Mouse (Mus musculus): ENCODE results near the gene Ramp2. TPM values are rescaled to one million over a fixed set of nuclear protein-coding genes. Genes with fewer than 3 reads are reported as not detected.

Ramp2 gene
- polyA plus RNA-seq, 1 experiment from 2014 or later = 67.4 TPM

DNA sequence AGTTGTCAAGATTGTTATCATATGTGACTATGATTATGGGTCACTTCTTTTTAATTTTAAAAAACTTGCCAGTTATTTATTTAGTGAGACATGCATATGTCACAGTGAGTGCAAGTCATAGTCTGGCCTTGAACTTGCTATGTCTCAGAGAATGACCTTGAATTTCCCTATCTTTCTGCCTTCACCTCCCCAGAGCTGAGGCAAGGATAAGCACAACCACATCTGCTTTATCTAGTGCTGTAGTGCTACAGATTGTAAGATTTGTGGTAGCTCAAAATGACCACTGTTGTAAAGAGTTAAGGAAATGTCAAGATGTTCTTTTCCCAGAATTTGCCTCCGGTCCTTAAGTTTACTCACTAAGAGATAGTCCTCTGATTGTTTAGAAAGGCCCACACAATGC, 12.6 kb upstream of the Ramp2 start:
- 100% methylated on average over 1 of the region's 1 CpGs for WGBS
- Histone ChIP-seq H3K9ac (replicated peaks; ENCODE audit: low read depth, low read length) (no peak overlapping the region), H3K4me1 (replicated peaks; ENCODE audit: control insufficient read depth, insufficient read depth, low read length) (peaks cover 18% of the 10 kb centered on the region), H3K36me3 (ENCODE audit: control insufficient read depth, insufficient read depth) (no peaks in the 10 kb centered on the region), H3K4me2 (ENCODE audit: low read length) (no peak overlapping the region), H3K27ac (ENCODE audit: low read length) (no peak overlapping the region), H3K9me3 (ENCODE audit: control insufficient read depth, low read length) (no peaks in the 10 kb centered on the region), H3K27me3 (replicated peaks; ENCODE audit: control insufficient read depth, insufficient read depth, low read length) (no peaks in the 10 kb centered on the region), H3K4me3 (replicated peaks; ENCODE audit: low read length) (no peak overlapping the region)
- ATAC-seq = no peak

DNA sequence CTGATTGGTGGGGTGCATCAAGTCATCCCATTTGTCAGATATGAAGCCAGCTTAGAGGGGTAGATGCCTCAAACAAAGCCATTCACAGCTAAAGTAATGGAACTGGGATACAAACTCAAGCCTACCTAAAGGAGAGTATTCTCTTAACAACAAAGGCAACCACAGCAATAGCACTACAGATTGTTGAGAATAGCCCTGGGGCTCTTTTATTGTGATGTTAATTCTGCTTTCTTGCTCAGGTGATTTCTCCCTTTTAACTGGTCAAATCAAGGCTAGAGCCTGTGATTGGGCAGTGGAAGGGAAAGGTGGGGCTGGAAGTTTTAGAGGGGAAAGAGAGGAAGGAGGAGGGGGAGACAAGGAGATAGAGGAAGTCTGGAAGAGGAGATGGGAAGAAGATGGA, 11.7 kb upstream of the Ramp2 start:
- H3K27me3 ChIP-seq (replicated peaks; ENCODE audit: control insufficient read depth, insufficient read depth, low read length) = no peaks in the 10 kb centered on the region
- H3K4me2 ChIP-seq (ENCODE audit: low read length) = no peak overlapping the region
- H3K4me1 ChIP-seq (replicated peaks; ENCODE audit: control insufficient read depth, insufficient read depth, low read length) = peaks cover 18% of the 10 kb centered on the region
- no peak for ATAC-seq
- no peak overlapping the region for H3K9ac ChIP-seq (replicated peaks; ENCODE audit: low read depth, low read length)
- H3K4me3 ChIP-seq (replicated peaks; ENCODE audit: low read length) = no peak overlapping the region
- H3K9me3 ChIP-seq (ENCODE audit: control insufficient read depth, low read length) = no peaks in the 10 kb centered on the region
- H3K36me3 ChIP-seq (ENCODE audit: control insufficient read depth, insufficient read depth) = no peaks in the 10 kb centered on the region
- H3K27ac ChIP-seq (ENCODE audit: low read length) = no peak overlapping the region

DNA sequence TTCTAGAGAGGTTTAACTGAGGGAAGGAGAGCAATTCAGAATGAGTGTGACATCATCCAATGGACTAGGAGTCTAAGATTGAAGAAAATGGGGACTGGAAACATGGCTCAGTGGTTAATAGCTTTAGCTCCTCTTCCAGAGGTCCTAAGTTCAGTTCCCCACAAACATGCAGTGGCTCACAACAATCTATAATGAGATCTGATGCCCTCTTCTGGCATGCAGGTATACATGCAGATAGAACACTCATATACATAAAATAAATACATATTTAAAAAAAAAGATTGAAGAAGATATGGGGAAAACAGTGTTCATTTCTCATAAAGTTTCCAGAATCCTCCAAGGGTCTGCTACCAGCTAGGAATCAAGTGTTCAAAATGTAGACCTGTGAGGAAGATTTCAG, 10.4 kb upstream of the Ramp2 start:
- Histone ChIP-seq H3K9ac (replicated peaks; ENCODE audit: low read depth, low read length) (no peak overlapping the region), H3K36me3 (ENCODE audit: control insufficient read depth, insufficient read depth) (no peaks in the 10 kb centered on the region), H3K9me3 (ENCODE audit: control insufficient read depth, low read length) (no peaks in the 10 kb centered on the region), H3K27ac (ENCODE audit: low read length) (no peak overlapping the region), H3K27me3 (replicated peaks; ENCODE audit: control insufficient read depth, insufficient read depth, low read length) (no peaks in the 10 kb centered on the region), H3K4me2 (ENCODE audit: low read length) (no peak overlapping the region), H3K4me3 (replicated peaks; ENCODE audit: low read length) (no peak overlapping the region), H3K4me1 (replicated peaks; ENCODE audit: control insufficient read depth, insufficient read depth, low read length) (peaks cover 8% of the 10 kb centered on the region)
- ATAC-seq = no peak

DNA sequence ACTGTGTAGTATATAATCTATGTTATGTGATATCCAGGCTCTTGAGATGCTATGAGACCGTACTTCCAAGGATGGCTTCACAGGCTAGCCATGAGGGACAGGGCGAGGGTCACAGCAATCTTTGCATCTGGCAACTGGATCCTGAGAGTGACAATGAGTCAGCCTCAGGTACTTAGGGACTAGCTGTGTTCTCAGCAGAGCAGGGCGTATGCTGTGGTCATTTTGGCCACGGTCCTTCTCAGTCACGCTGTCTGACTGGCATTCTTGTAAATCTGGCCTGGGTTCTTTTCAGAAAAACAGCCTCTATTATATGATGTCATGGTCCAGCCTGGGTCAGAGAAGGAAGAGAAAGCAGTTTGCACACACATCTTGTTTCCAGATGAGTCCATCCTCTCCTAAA, 9.0 kb upstream of the Ramp2 start:
- WGBS = 91% methylated on average over 5 of the region's 5 CpGs
- ATAC-seq = no peak

DNA sequence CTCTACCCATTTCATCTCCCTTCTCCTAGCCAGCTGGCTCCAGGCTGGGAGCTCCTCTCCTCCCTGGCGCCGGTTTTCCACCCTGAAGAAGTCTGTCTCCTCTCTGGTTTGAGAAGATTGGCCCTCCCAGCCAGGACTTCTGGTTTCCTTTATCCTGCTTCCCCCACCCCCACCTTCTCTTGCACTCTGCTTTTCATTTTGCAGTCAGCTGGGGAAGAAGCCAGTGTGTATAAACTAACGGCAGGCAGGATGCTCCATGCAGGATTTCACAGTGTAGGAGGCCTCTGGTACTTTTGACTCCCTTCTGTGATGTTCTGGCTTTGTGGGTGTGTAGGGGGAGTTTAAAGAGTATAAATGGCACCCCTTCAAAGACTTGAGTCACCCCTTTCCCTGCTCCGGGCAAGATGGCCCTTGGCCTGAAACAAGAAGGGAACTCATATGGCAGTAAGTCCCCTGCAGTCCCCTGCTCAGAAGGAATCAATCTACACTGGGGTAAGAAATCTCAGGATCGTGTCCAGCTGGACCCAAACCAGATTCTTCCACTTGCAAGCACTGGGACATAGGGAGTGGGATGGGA, 7.7 kb upstream of the Ramp2 start:
- H3K4me3 ChIP-seq (replicated peaks; ENCODE audit: low read length) = no peak overlapping the region
- 52% methylated on average over 5 of the region's 5 CpGs for WGBS
- no peak overlapping the region for H3K4me2 ChIP-seq (ENCODE audit: low read length)
- H3K27ac ChIP-seq (ENCODE audit: low read length) = no peak overlapping the region
- no peak for ATAC-seq
- no peak overlapping the region for H3K9ac ChIP-seq (replicated peaks; ENCODE audit: low read depth, low read length)
- H3K4me1 ChIP-seq (replicated peaks; ENCODE audit: control insufficient read depth, insufficient read depth, low read length) = no peaks in the 10 kb centered on the region
- no peaks in the 10 kb centered on the region for H3K9me3 ChIP-seq (ENCODE audit: control insufficient read depth, low read length)
- 0 out of 2 replicates have a peak, but pooled peaks cover 3% of the 10 kb centered on the region for H3K27me3 ChIP-seq (replicated peaks; ENCODE audit: control insufficient read depth, insufficient read depth, low read length)
- H3K36me3 ChIP-seq (ENCODE audit: control insufficient read depth, insufficient read depth) = no peaks in the 10 kb centered on the region

More for the DNA sequence above, 9.0 kb upstream of the Ramp2 start:
- H3K9me3 ChIP-seq (ENCODE audit: control insufficient read depth, low read length) = no peaks in the 10 kb centered on the region
- no peaks in the 10 kb centered on the region for H3K4me1 ChIP-seq (replicated peaks; ENCODE audit: control insufficient read depth, insufficient read depth, low read length)
- no peak overlapping the region for H3K4me3 ChIP-seq (replicated peaks; ENCODE audit: low read length)
- H3K9ac ChIP-seq (replicated peaks; ENCODE audit: low read depth, low read length) = no peak overlapping the region
- no peaks in the 10 kb centered on the region for H3K36me3 ChIP-seq (ENCODE audit: control insufficient read depth, insufficient read depth)
- H3K4me2 ChIP-seq (ENCODE audit: low read length) = no peak overlapping the region
- no peak overlapping the region for H3K27ac ChIP-seq (ENCODE audit: low read length)
- H3K27me3 ChIP-seq (replicated peaks; ENCODE audit: control insufficient read depth, insufficient read depth, low read length) = no peaks in the 10 kb centered on the region

DNA sequence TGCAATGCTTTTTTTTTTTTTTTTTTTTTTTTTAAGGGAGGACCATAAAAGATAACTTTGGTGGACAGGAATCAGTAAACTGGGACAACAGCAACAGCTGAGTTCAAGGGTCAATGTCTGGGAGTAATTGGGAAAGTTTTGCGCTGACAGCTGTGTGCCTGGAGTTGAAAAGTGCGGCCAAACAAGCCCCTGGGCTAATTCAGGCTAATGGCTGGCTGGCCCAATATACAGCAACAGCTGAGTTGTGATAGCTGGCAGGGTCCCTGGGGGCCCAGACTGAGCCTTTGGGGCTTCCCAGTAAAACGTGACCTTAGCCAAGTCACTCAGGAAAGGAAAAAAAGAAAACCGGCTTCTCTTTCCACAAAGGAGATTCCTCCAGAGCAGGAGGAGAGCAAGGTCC, 757 bp upstream of the Ramp2 start:
- WGBS = 47% methylated on average over 4 of the region's 4 CpGs
- Histone ChIP-seq H3K4me3 (replicated peaks; ENCODE audit: low read length) (no peak overlapping the region), H3K27ac (ENCODE audit: low read length) (no peak overlapping the region), H3K9me3 (ENCODE audit: control insufficient read depth, low read length) (no peaks in the 10 kb centered on the region), H3K36me3 (ENCODE audit: control insufficient read depth, insufficient read depth) (no peaks in the 10 kb centered on the region), H3K9ac (replicated peaks; ENCODE audit: low read depth, low read length) (no peak overlapping the region), H3K27me3 (replicated peaks; ENCODE audit: control insufficient read depth, insufficient read depth, low read length) (peaks cover 27% of the 10 kb centered on the region), H3K4me1 (replicated peaks; ENCODE audit: control insufficient read depth, insufficient read depth, low read length) (peaks cover 7% of the 10 kb centered on the region; the same call in 1 of the 2 replicates), H3K4me2 (ENCODE audit: low read length) (no peak overlapping the region)
- no peak for ATAC-seq

DNA sequence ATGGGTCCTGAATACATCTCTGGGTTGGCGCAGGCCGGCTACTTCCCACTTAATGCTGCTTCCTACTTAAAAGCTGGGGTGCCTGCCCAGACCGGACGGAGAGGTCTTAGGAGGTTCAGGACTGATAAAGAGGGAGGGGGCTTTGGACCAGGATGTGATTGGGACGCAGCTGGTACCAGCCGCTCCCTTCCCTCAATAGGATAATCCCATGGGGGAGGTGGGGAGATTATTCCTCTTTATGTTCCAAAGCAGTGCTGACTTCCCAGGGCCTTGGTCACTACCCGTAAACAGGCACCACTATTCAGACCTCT, 829 bp downstream of the Ramp2 start:
- peaks cover 27% of the 10 kb centered on the region for H3K27me3 ChIP-seq (replicated peaks; ENCODE audit: control insufficient read depth, insufficient read depth, low read length)
- WGBS = 6% methylated on average over 7 of the region's 7 CpGs
- H3K9me3 ChIP-seq (ENCODE audit: control insufficient read depth, low read length) = no peaks in the 10 kb centered on the region
- H3K4me2 ChIP-seq (ENCODE audit: low read length) = peak overlapping the region; percentile 93
- H3K36me3 ChIP-seq (ENCODE audit: control insufficient read depth, insufficient read depth) = no peaks in the 10 kb centered on the region
- no peak for ATAC-seq
- H3K4me1 ChIP-seq (replicated peaks; ENCODE audit: control insufficient read depth, insufficient read depth, low read length) = peaks cover 7% of the 10 kb centered on the region; the same call in 1 of the 2 replicates
- no peak overlapping the region for H3K27ac ChIP-seq (ENCODE audit: low read length)
- peak overlapping the region; percentile 61 for H3K4me3 ChIP-seq (replicated peaks; ENCODE audit: low read length)
- peak overlapping the region; percentile 79 for H3K9ac ChIP-seq (replicated peaks; ENCODE audit: low read depth, low read length)

DNA sequence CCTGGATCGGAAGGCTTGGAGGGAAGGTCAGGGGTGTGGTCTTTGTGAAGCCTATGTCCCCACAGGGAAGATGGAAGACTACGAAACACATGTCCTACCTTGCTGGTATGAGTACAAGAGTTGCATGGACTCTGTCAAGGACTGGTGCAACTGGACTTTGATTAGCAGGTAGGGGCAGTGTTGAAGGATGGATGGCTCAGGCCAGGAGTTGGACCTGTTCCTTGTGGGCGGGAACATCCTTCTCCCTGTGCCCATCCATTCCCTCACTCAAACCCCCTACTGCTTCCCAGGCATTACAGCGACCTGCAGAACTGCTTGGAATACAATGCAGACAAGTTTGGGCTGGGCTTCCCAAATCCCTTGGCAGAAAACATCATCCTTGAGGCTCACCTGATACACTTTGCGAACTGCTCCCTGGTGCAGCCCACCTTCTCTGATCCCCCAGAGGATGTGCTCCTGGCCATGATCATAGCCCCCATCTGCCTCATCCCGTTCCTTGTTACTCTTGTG, 1.7 kb downstream of the Ramp2 start:
- no peaks in the 10 kb centered on the region for H3K36me3 ChIP-seq (ENCODE audit: control insufficient read depth, insufficient read depth)
- no peak overlapping the region for H3K4me2 ChIP-seq (ENCODE audit: low read length)
- WGBS = 82% methylated on average over 6 of the region's 6 CpGs
- H3K27ac ChIP-seq (ENCODE audit: low read length) = no peak overlapping the region
- no peak overlapping the region for H3K4me3 ChIP-seq (replicated peaks; ENCODE audit: low read length)
- H3K4me1 ChIP-seq (replicated peaks; ENCODE audit: control insufficient read depth, insufficient read depth, low read length) = peaks cover 7% of the 10 kb centered on the region; the same call in 1 of the 2 replicates
- no peak overlapping the region for H3K9ac ChIP-seq (replicated peaks; ENCODE audit: low read depth, low read length)
- no peak for ATAC-seq
- peaks cover 27% of the 10 kb centered on the region for H3K27me3 ChIP-seq (replicated peaks; ENCODE audit: control insufficient read depth, insufficient read depth, low read length)
- no peaks in the 10 kb centered on the region for H3K9me3 ChIP-seq (ENCODE audit: control insufficient read depth, low read length)

DNA sequence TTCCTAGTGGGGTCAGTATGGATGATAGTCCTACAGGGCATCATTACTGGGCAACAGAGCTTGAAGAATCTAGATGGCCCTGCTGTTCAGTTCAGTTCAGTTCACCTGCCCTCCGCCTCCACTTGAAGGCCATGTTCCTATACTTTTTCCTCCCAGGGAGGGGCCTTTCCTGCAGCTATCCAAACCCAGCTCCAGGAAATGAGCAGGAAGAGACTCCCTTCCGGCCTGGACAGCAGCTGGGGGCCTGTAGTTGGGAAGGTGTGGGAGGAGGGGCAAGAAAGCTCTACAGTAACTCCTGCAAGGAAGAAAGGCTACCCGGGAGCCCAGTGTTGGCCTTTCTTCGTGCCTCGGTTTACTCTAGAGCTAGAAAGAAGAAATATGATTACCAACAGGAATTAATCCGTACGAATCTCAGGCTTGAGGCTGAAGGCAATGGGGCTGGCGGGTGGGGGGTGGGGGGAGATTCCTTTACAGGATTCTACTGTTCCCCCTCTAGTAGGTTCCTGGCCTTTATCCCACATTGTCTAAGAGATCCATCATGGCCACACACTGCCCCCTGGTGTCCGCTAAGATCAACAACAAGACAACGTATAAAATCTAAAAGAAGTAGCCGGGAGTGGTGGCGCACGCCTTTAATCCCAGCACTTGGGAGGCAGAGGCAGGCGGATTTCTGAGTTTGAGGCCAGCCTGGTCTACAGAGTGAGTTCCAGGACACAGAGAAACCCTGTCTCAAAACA, 2.6 kb downstream of the Ramp2 start:
- no peak for ATAC-seq
- 37% methylated on average over 14 of the region's 14 CpGs for WGBS
- no peak overlapping the region for H3K4me3 ChIP-seq (replicated peaks; ENCODE audit: low read length)
- no peak overlapping the region for H3K4me2 ChIP-seq (ENCODE audit: low read length)
- H3K27ac ChIP-seq (ENCODE audit: low read length) = no peak overlapping the region
- no peak overlapping the region for H3K9ac ChIP-seq (replicated peaks; ENCODE audit: low read depth, low read length)
- H3K36me3 ChIP-seq (ENCODE audit: control insufficient read depth, insufficient read depth) = no peaks in the 10 kb centered on the region
- no peaks in the 10 kb centered on the region for H3K9me3 ChIP-seq (ENCODE audit: control insufficient read depth, low read length)
- H3K4me1 ChIP-seq (replicated peaks; ENCODE audit: control insufficient read depth, insufficient read depth, low read length) = peaks cover 12% of the 10 kb centered on the region
- peaks cover 24% of the 10 kb centered on the region for H3K27me3 ChIP-seq (replicated peaks; ENCODE audit: control insufficient read depth, insufficient read depth, low read length)
